Mouse (Mus musculus) effector memory CD4-positive, alpha-beta T cell, adult 7 months (primary cell): Measurements from ENCODE around the gene Prdm4. TPM values are rescaled to one million over a fixed set of nuclear protein-coding genes. Genes with fewer than 3 reads are reported as not detected.

Source experiments
- polyA plus RNA-seq: library from polyadenylated mRNA; unstranded; fragments of 100-300 nt; shearing (Covaris generic); gene quantifications from one replicate; pipeline ENCODE4 v1.2.1, GENCODE M21; 2017

The Prdm4 gene
- polyA plus RNA-seq = 32.6 TPM

DNA sequence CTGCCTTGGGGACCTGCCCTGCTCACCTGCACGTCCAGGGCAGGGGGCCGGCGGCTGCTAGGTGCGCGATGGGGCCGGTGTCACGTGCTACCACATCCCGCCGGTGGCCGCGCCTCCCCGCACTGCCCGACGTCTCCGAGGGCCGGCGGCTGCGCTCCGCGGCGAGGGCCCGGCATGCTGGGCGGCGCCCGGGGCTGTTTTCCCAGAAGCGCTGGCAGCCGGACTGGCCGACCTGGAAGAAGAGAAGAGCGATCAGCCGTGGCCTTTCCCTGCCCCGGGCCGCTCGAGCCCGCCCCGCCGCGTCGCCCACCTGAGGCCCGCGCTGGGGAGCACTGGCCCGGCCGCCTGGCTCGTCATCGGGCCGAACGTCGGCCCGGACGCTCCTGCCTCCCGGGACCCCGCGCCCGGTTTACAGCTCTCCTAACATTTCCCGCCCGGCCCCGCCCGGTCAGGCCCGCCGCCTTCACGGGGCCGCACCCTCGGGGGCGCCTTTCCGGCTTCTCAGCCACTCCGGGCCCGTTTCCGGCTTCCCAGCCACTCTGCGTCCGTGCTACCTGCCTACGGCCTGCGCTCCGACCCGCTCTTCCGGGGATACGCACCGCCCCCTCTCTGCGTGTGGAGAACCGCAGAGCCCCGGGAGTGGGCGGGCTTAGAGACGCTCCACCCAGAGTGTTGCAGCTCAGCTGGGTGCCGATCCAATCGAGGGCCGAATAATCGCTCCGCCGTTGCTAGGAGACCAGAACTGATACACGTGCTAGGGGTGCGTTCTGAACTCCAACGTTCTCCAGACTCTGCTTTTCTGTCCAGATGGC lies at the start of gene Prdm4:
TSS of gene Prdm4 (minus strand) at position 645 of the 812 bp plus-strand sequence.

DNA sequence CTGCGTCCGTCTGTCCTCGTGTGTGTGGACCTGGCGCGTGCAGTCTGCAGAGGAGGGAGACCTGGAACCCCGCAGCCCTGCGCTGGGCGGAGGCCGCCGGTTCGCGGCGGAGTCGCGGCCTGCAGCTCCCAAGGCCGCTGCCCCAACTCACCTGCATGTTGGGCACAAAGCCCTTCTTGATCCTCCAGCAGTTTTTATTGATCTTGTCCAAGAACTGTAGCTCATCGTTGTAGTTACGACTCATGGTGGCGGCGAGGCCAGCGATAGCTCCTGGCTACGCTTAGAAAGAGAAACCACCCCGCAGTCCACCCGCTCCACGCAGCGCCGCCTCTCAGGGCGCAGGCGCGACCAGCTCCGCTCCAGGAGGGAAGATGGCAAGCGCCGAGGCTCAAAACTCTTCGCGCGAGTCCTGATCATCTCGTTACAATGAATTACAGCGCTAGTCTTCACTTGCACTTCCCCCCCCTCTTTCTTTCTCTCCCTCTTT lies 40.6 kb upstream of the Prdm4 start, which contains the start of gene Rtcb:
TSS of gene Rtcb (minus strand) at position 360 of the 487 bp plus-strand sequence.

DNA sequence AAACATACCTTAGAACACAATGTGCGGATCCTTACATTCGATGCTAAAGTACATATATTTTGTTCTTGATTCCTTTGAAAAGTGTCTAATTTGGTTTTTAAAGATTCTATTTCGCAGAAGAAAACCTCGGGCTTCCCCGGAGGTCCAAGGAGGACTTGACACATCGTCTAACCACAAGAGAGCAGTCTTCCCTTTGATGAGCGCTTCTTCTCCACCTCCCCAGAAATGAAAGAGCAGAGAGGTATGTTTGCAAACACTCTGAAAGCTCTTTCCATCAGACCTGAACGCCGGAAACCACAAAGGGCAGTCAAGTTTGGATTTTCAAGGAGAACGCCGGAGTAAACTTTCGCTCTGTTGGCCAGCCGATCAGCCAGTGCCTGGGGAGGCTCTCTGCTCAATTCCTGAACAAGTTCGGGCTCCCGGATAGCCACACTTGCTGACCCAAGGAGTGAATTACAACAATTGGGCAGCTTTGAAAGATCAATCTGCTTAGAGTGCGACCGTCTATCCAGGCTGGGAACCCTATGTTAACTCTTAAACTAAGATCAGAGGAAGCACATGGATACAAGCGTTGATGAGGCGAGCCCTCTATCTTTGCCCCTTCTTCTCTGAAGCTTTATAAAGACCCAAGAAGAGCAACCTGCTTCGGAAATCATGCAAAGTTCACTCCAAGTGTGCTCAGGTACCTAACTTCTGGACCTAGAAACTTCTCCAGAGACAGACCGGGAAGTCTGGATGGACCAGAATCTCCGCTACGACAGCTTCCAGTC lies 10.9 kb upstream of the Prdm4 start, which contains the start of gene Ascl4:
TSS of gene Ascl4 (plus strand) at position 6 of the 770 bp plus-strand sequence.

Other genes with a start within 250 kb of the Prdm4 start
- gene Pwp1, start 87.6 kb downstream of the Prdm4 start, polyA plus RNA-seq = 49.8 TPM
- 0.18 TPM for gene Ascl4, start 10.5 kb upstream of the Prdm4 start, polyA plus RNA-seq
- gene Rtcb, start 40.7 kb upstream of the Prdm4 start, polyA plus RNA-seq = 81.7 TPM
- not detected for gene Bpifc, start 94.8 kb upstream of the Prdm4 start, polyA plus RNA-seq
- gene Fbxo7, start 104.8 kb upstream of the Prdm4 start, polyA plus RNA-seq = 56.0 TPM